Mouse (Mus musculus) MEL (cell line): ENCODE measurements around the gene Dnajb14. TPM values are rescaled to one million over a fixed set of nuclear protein-coding genes. Genes with fewer than 3 reads are reported as not detected.

Experiments
- DNase-seq: peaks from one replicate; pipeline ENCODE4 v3.0.0; 2011; ENCODE audit warnings: low read depth, low spot score
- H3K27ac ChIP-seq: 2 replicates; pipeline ENCODE4 v1.5.1; 2012; ENCODE audit warnings: low read depth, mild to moderate bottlenecking, control low read depth, low read length, moderate library complexity; ENCODE audit not compliant: control insufficient read depth
- H3K27me3 ChIP-seq, 2 experiments: fragments of 150-350 bp in 1 of 2; sonication (generic) in 1 of 2; 2 replicates each; pipeline ENCODE4 v1.6.1; 2012; ENCODE audit warnings: low read length in 2 of 2, mild to moderate bottlenecking in 2 of 2, improper control_type of control experiment in 1 of 2, moderate library complexity in 1 of 2; ENCODE audit not compliant: insufficient read depth in 2 of 2, control insufficient read depth in 1 of 2
- H3K36me3 ChIP-seq, 2 experiments: 2 replicates each; pipeline ENCODE4 v1.6.1; 2012 to 2014; ENCODE audit warnings: low read length in 2 of 2, improper control_type of control experiment in 1 of 2, inconsistent platforms in 1 of 2, mild to moderate bottlenecking in 1 of 2; ENCODE audit not compliant: insufficient read depth in 2 of 2, control insufficient read depth in 1 of 2
- H3K4me1 ChIP-seq, 2 experiments: fragments of 150-350 bp in 1 of 2; sonication (generic) in 1 of 2; 2 replicates each; pipeline ENCODE4 v1.6.1; 2012; ENCODE audit warnings: low read length in 2 of 2, improper control_type of control experiment in 1 of 2, mild to moderate bottlenecking in 1 of 2; ENCODE audit not compliant: insufficient read depth in 2 of 2, control insufficient read depth in 1 of 2
- H3K4me3 ChIP-seq, 2 experiments: fragments of 150-350 bp in 1 of 2; sonication (generic) in 1 of 2; 2 replicates each; pipeline ENCODE4 v1.5.1; 2012; ENCODE audit warnings: low read depth in 2 of 2, low read length in 2 of 2, mild to moderate bottlenecking in 2 of 2, moderate library complexity in 2 of 2, control low read depth in 1 of 2, improper control_type of control experiment in 1 of 2; ENCODE audit not compliant: control insufficient read depth in 1 of 2, insufficient read depth in 1 of 2
- H3K79me2 ChIP-seq: 2 replicates; pipeline ENCODE4 v1.6.1; 2012; ENCODE audit warnings: mild to moderate bottlenecking, low read length, moderate library complexity; ENCODE audit not compliant: control insufficient read depth, poor library complexity, insufficient read depth
- H3K9ac ChIP-seq: 2 replicates; pipeline ENCODE4 v1.6.1; 2012; ENCODE audit warnings: low read depth, mild to moderate bottlenecking, control low read depth, low read length, moderate library complexity; ENCODE audit not compliant: control insufficient read depth, poor library complexity, severe bottlenecking
- H3K9me3 ChIP-seq: fragments of 150-350 bp; sonication (generic); replicated peaks from 2 replicates; pipeline ENCODE4 v1.6.1; 2012; ENCODE audit warnings: mild to moderate bottlenecking, low read length, improper control_type of control experiment, moderate library complexity; ENCODE audit not compliant: insufficient read depth
- CHD1 ChIP-seq: IDR thresholded peaks from 2 replicates; pipeline ENCODE4 v1.6.1; 2012; ENCODE audit warnings: low read depth, mild to moderate bottlenecking, inconsistent platforms, low read length, improper control_type of control experiment
- ELF1 ChIP-seq: IDR thresholded peaks from 2 replicates; pipeline ENCODE4 v1.6.1; 2014; ENCODE audit warnings: low read depth, mild to moderate bottlenecking, inconsistent platforms, low read length, improper control_type of control experiment, moderate library complexity
- GATA1 ChIP-seq: IDR thresholded peaks from 2 replicates; pipeline ENCODE4 v1.6.1; 2011; ENCODE audit warnings: low read depth, low read length, improper control_type of control experiment
- HCFC1 ChIP-seq: IDR thresholded peaks from 2 replicates; pipeline ENCODE4 v1.6.1; 2012; ENCODE audit warnings: low read depth, mild to moderate bottlenecking, inconsistent platforms, low read length, improper control_type of control experiment, moderate library complexity
- KAT2A ChIP-seq: conservative IDR thresholded peaks from 2 replicates; pipeline ENCODE4 v1.6.1; 2012; ENCODE audit warnings: low read depth, low read length, improper control_type of control experiment, inconsistent platforms
- MAFK ChIP-seq: IDR thresholded peaks from 2 replicates; pipeline ENCODE4 v1.6.1; 2011; ENCODE audit warnings: low read depth, mild to moderate bottlenecking, low read length, improper control_type of control experiment, borderline replicate concordance
- MAZ ChIP-seq: IDR thresholded peaks from 2 replicates; pipeline ENCODE4 v1.6.1; 2012; ENCODE audit warnings: low read depth, mild to moderate bottlenecking, inconsistent platforms, low read length, improper control_type of control experiment
- MYB ChIP-seq: IDR thresholded peaks from 2 replicates; pipeline ENCODE4 v1.6.1; 2011; ENCODE audit warnings: mild to moderate bottlenecking, low read depth, low read length, improper control_type of control experiment
- NELFE ChIP-seq: IDR thresholded peaks from 2 replicates; pipeline ENCODE4 v1.6.1; 2011; ENCODE audit warnings: low read depth, low read length, improper control_type of control experiment
- POLR2AphosphoS2 ChIP-seq: IDR thresholded peaks from 2 replicates; pipeline ENCODE4 v1.6.1; 2011; ENCODE audit warnings: low read length, improper control_type of control experiment
- RAD21 ChIP-seq: IDR thresholded peaks from 2 replicates; pipeline ENCODE4 v1.6.1; 2011; ENCODE audit warnings: mild to moderate bottlenecking, low read depth, low read length, improper control_type of control experiment
- RCOR1 ChIP-seq: IDR thresholded peaks from 2 replicates; pipeline ENCODE4 v1.6.1; 2012; ENCODE audit warnings: low read depth, mild to moderate bottlenecking, inconsistent platforms, low read length, improper control_type of control experiment
- SIN3A ChIP-seq: IDR thresholded peaks from 2 replicates; pipeline ENCODE4 v1.6.1; 2012; ENCODE audit warnings: low read length, improper control_type of control experiment, inconsistent platforms
- SMC3 ChIP-seq: IDR thresholded peaks from 2 replicates; pipeline ENCODE4 v1.6.1; 2011; ENCODE audit warnings: low read depth, low read length, improper control_type of control experiment
- TCF12 ChIP-seq: IDR thresholded peaks from 2 replicates; pipeline ENCODE4 v1.6.1; 2014; ENCODE audit warnings: low read depth, mild to moderate bottlenecking, inconsistent platforms, low read length, improper control_type of control experiment, moderate library complexity
- USF1 ChIP-seq: IDR thresholded peaks from 2 replicates; pipeline ENCODE4 v1.6.1; 2014; ENCODE audit warnings: low read depth, mild to moderate bottlenecking, inconsistent platforms, low read length, improper control_type of control experiment, moderate library complexity
- USF2 ChIP-seq, 2 experiments: IDR thresholded peaks; 2 replicates each; pipeline ENCODE4 v1.6.1; 2011 to 2012; ENCODE audit warnings: improper control_type of control experiment in 2 of 2, low read length in 2 of 2, borderline replicate concordance in 1 of 2, inconsistent platforms in 1 of 2, low read depth in 1 of 2, mild to moderate bottlenecking in 1 of 2; ENCODE audit not compliant: insufficient read depth in 1 of 2
- ZKSCAN1 ChIP-seq: IDR thresholded peaks from 2 replicates; pipeline ENCODE4 v1.6.1; 2012; ENCODE audit warnings: low read depth, mild to moderate bottlenecking, inconsistent platforms, low read length, improper control_type of control experiment, moderate library complexity
- ZMIZ1 ChIP-seq: IDR thresholded peaks from 2 replicates; pipeline ENCODE4 v1.6.1; 2012; ENCODE audit warnings: low read depth, mild to moderate bottlenecking, inconsistent platforms, low read length, improper control_type of control experiment, moderate library complexity
- ZNF384 ChIP-seq: IDR thresholded peaks from 2 replicates; pipeline ENCODE4 v1.6.1; 2012; ENCODE audit warnings: low read depth, mild to moderate bottlenecking, inconsistent platforms, low read length, improper control_type of control experiment
- polyA plus RNA-seq, 2 experiments: library from polyadenylated mRNA; stranded (reverse) in 1 of 2; unstranded in 1 of 2; fragments of >175 nt in 1 of 2; fragments of >200 nt in 1 of 2; gene quantifications; 2 replicates each; pipeline versions ENCODE4 v1.2.1 to v1.2.4; 2012; ENCODE audit warnings: low replicate concordance in 2 of 2, low read depth in 1 of 2; ENCODE audit not compliant: insufficient read length in 2 of 2, insufficient read depth in 1 of 2, missing spikeins in 1 of 2
- total RNA-seq: library from RNA; depleted of rRNA; stranded (reverse); fragments of 300-350 nt; gene quantifications from 2 replicates; pipeline ENCODE4 v1.2.3, GENCODE M21; 2012

Dnajb14 gene
- total and polyA plus RNA-seq, 3 experiments = 4.2 to 6.1 TPM; not detected in 1

GRCm38 (mm10) chr3:137920594-137920993 is 53.1 kb downstream of the Dnajb14 start:
- TF ChIP-seq GATA1 (peak; percentile 55; the same call in 1 of the 2 replicates), KAT2A (no peak), HCFC1 (no peak), ZNF384 (peak; percentile 59), MYB (no peak), ELF1 (no peak), ZMIZ1 (no peak), USF1 (no peak)
- TF ChIP-seq, all 39 proteins: peak for 2
- Histone ChIP-seq H3K9ac (no peak overlapping the region), H3K4me3 (no peak overlapping the region)

GRCm38 (mm10) chr3:137927010-137927409 is 59.5 kb downstream of the Dnajb14 start:
- Histone ChIP-seq H3K9ac (no peak overlapping the region), H3K36me3 (peaks cover 10 to 12% of the 10 kb centered on the region in 2 experiments), H3K79me2 (0 out of 2 replicates have a peak, but pooled peaks cover 1% of the 10 kb centered on the region), H3K9me3 (no peaks in the 10 kb centered on the region), H3K4me3 (no peak overlapping the region), H3K27ac (no peak overlapping the region), H3K4me1 (peaks cover 3 to 6% of the 10 kb centered on the region in 2 experiments; a peak in 2 of 4 replicates), H3K27me3 (no peaks in the 10 kb centered on the region)
- DNase-seq = no peak
- TF ChIP-seq RAD21 = peak; percentile 20
- no peak for TF ChIP-seq ZKSCAN1
- no peak for TF ChIP-seq TCF12
- no peak for TF ChIP-seq GATA1
- no peak for TF ChIP-seq ZMIZ1
- no peak for TF ChIP-seq HCFC1
- no peak for TF ChIP-seq SMC3
- no peak for TF ChIP-seq RCOR1
- TF ChIP-seq ELF1 = no peak

More at GRCm38 (mm10) chr3:137920594-137920993, 53.1 kb downstream of the Dnajb14 start:
- no peaks in the 10 kb centered on the region for H3K27me3 ChIP-seq
- peaks cover 17% of the 10 kb centered on the region for H3K79me2 ChIP-seq
- peaks cover 5 to 8% of the 10 kb centered on the region in 2 experiments for H3K4me1 ChIP-seq
- no peaks in the 10 kb centered on the region for H3K9me3 ChIP-seq
- no peak for DNase-seq
- H3K27ac ChIP-seq = no peak overlapping the region
- peaks cover 11 to 23% of the 10 kb centered on the region in 2 experiments for H3K36me3 ChIP-seq

GRCm38 (mm10) chr3:137929940-137930339 is 62.5 kb downstream of the Dnajb14 start:
- TF ChIP-seq ZKSCAN1 = no peak
- 0 out of 2 replicates have a peak, but pooled peaks have one; percentile 21 for TF ChIP-seq MAFK
- peak; percentile 40; the same call in 1 of the 2 replicates for TF ChIP-seq POLR2AphosphoS2
- 0 out of 2 replicates have a peak, but pooled peaks have one; percentile 19 for TF ChIP-seq NELFE
- 0 out of 2 replicates have a peak, but pooled peaks have one; percentile 2 for TF ChIP-seq MYB
- TF ChIP-seq MAZ = no peak
- no peak for TF ChIP-seq CHD1
- TF ChIP-seq USF2 (IDR thresholded peaks at IDR 0.05; ENCODE audit: borderline replicate concordance in 1 of 2, insufficient read depth in 1 of 2, low read depth in 1 of 2, low read length in 2 of 2) = no peak
- no peak for TF ChIP-seq SIN3A
- H3K9me3 ChIP-seq = no peaks in the 10 kb centered on the region
- no peak overlapping the region for H3K4me3 ChIP-seq
- no peaks in the 10 kb centered on the region for H3K27me3 ChIP-seq
- DNase-seq = peak; percentile 39
- peaks cover 10 to 13% of the 10 kb centered on the region in 2 experiments for H3K36me3 ChIP-seq
- no peaks in the 10 kb centered on the region for H3K79me2 ChIP-seq
- H3K4me1 ChIP-seq = peaks cover 3 to 6% of the 10 kb centered on the region in 2 experiments; a peak in 2 of 4 replicates
- peak overlapping the region; percentile 49; the same call in 1 of the 2 replicates for H3K27ac ChIP-seq
- H3K9ac ChIP-seq = no peak overlapping the region
